Mouse (Mus musculus) bone marrow macrophage, adult 2 months (primary cell): ENCODE results near the gene Ticam1.

Experiments used
- CTCF ChIP-seq: IDR thresholded peaks from 2 replicates; pipeline ENCODE4 v1.5.1; 2012; ENCODE audit warnings: low read depth, mild to moderate bottlenecking, low read length, moderate library complexity
- POLR2A ChIP-seq: IDR thresholded peaks from 2 replicates; pipeline ENCODE4 v1.6.1; 2012; ENCODE audit warnings: mild to moderate bottlenecking, low read depth, low read length, borderline replicate concordance

DNA sequence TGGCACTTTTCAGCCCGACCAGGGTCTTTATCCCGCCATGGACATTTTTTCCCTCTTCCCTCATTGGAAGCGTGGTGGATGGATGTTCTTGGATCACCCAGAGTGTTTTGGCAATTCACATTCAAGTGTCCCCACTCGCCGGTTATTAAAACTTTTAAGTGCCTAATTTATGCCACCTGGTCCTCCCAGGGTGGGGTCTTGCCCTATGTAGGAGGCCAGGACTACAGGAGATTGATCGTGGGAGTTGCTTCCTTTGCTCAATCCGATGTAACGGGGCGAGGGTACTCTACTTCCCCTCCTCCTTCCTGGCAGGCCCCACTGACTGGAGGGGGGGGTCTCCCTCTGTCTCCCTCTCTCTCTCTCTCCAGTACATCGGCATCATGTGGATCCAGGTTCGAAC is 28.1 kb upstream of the Ticam1 start:
- no peak for TF ChIP-seq CTCF
- no peak for TF ChIP-seq POLR2A
